Mouse (Mus musculus): Measurements from ENCODE around the gene Ttc3.

DNA sequence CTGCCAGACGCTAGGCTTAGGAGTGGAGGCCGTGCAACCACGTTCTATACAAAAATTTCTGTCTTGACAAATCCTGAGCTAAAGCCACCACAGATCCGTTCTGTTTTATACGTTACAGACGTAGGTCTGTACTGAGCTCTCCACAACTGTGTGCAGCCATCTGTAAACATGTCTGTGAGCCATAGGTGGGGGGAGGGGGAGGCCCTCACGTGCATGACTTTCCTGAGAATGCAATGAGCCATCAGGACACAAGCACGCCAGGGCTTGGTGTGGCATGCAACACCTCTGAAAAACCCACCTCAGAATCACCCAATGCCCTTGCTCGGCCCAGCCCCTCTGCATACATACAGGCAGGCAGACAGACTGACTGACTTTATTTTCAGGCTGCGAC, 20.1 kb upstream of the Ttc3 start:
- TF ChIP-seq CTCF (IDR thresholded peaks at IDR 0.05; ENCODE audit: low read depth, low read length) (no peak), POLR2A (IDR thresholded peaks at IDR 0.05; ENCODE audit: borderline replicate concordance, low read depth, low read length) (no peak)

All from bone marrow macrophage, adult 2 months (primary cell).